Mouse (Mus musculus): ENCODE results near the gene 4930432K21Rik.

GRCm38 (mm10) chr8:84125656-84126055 lies 22.2 kb upstream of the 4930432K21Rik start, which contains the start of gene Podnl1:
- TF ChIP-seq GATA1 (IDR thresholded peaks at IDR 0.05; ENCODE audit: low read length) (no peak), TAL1 (IDR thresholded peaks at IDR 0.05; ENCODE audit: low read length) (no peak)
